Mouse (Mus musculus) hindbrain, embryonic 10.5 days (tissue): ENCODE measurements at regions not wholly inside any gene's neighbourhood (a gene's known extent, or its start where the extent isn't known, plus 50 kb on each side); places are given as distances from the start of the nearest gene placed in this dataset.

Source experiments
- DNase-seq: peaks from one replicate; pipeline ENCODE4 v3.0.0-alpha.2; 2017; ENCODE audit warnings: low spot score
- H3K27ac ChIP-seq: fragments of 300-500 bp; sonication (generic); 2 replicates; pipeline ENCODE4 v1.5.1; 2016; ENCODE audit warnings: mild to moderate bottlenecking, moderate library complexity
- H3K27me3 ChIP-seq: fragments of 300-500 bp; sonication (generic); 2 replicates; pipeline ENCODE4 v1.6.1; 2016; ENCODE audit warnings: mild to moderate bottlenecking; ENCODE audit not compliant: poor library complexity, insufficient read depth, severe bottlenecking
- H3K36me3 ChIP-seq: fragments of 300-500 bp; sonication (generic); 2 replicates; pipeline ENCODE4 v1.6.1; 2016; ENCODE audit warnings: mild to moderate bottlenecking, moderate library complexity
- H3K4me1 ChIP-seq: fragments of 300-500 bp; sonication (generic); replicated peaks from 2 replicates; pipeline ENCODE4 v1.6.1; 2016; ENCODE audit warnings: mild to moderate bottlenecking
- H3K4me3 ChIP-seq: fragments of 300-500 bp; sonication (generic); 2 replicates; pipeline ENCODE4 v1.5.1; 2016; ENCODE audit warnings: mild to moderate bottlenecking, moderate library complexity
- H3K9me3 ChIP-seq: fragments of 300-500 bp; sonication (generic); 2 replicates; pipeline ENCODE4 v1.6.1; 2016; ENCODE audit warnings: mild to moderate bottlenecking, moderate library complexity
- WGBS: fragments of 180-500 bp; shearing (Covaris S2); methylation state at CpG from one replicate; pipeline ENCODE4 v1.1.7; 2016; 5-methylcytosine and 5-hydroxymethylcytosine counted together

DNA sequence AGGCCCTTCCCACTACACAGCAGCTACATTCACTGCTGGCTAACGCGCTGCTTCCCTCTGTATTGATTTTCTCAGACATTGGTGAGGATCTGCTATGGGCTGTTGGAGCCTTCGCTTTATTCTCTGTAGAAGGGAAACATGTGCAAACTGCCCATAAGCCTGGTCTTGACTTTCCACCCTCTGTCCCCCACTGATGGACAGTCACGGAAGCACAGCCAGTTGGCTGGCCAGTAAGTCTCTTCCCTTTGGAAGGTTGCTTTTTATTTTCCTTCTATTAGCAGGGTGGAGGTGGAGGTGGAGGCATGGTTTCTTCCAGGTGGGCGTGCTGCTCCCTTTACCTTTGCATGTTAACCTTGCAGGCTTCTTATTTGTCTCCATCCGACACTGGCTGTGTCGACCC, 51.1 kb upstream of the Osr1 start:
- no peak for DNase-seq
- Histone ChIP-seq H3K27me3 (no peaks in the 10 kb centered on the region), H3K4me1 (no peaks in the 10 kb centered on the region), H3K4me3 (no peak overlapping the region), H3K27ac (no peak overlapping the region), H3K36me3 (no peaks in the 10 kb centered on the region), H3K9me3 (no peaks in the 10 kb centered on the region)
- 78% methylated on average over 7 of the region's 7 CpGs for WGBS

DNA sequence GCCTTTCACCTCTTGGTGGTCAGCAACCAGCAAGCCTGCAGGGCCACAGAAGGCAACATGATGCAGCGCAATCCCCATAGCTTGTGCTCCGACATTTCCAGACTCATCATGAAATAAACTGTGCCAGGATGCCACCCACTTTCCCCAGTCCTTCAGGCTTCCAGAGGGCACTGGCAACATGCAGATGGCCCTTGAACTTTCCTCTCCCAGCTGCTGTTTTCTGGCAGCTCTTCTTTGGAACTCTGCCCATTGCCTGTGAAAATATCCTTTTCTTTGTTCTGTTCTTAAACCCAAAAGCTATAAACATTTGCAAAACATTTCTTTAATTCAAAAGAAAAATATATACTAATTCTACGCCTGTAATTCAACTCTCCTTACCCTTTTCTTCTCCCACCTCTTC, 50.6 kb upstream of the Osr1 start:
- 82% methylated on average over 3 of the region's 3 CpGs for WGBS
- H3K4me1 ChIP-seq = no peaks in the 10 kb centered on the region
- no peak for DNase-seq
- H3K4me3 ChIP-seq = no peak overlapping the region
- H3K27ac ChIP-seq = no peak overlapping the region
- no peaks in the 10 kb centered on the region for H3K9me3 ChIP-seq
- H3K36me3 ChIP-seq = no peaks in the 10 kb centered on the region
- no peaks in the 10 kb centered on the region for H3K27me3 ChIP-seq
